Mouse (Mus musculus): Measurements from ENCODE around the gene Mus81. TPM values are rescaled to one million over a fixed set of nuclear protein-coding genes. Genes with fewer than 3 reads are reported as not detected.
A peak's percentile ranks its signal among the peaks of the same experiment; 100 is the strongest.

Mus81 gene
- total RNA-seq, 1 experiment, result 31.3 TPM

DNA sequence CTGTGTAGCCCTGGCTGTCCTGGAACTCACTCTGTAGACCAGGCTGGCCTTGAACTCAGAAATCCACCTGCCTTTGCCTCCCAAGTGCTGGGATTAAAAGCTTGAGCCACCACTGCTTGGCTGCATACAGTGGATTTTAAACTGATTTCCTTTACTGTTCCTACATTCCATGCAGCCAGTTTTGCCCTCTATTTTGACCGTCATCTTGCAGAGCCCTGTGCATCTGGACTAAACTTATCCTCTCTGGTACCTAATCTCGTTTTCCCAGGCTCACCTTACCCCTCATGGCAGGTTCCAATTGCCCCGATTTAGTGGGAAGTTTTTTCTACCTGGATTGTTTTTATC lies 24.8 kb upstream of the Mus81 start:
- in situ Hi-C loops (cut with MboI; ENCODE audit: low sequenced_read_pairs in 2 of 2, unreplicated experiment in 2 of 2), result no loop called here
- DNase-seq (ENCODE audit: low read depth, low spot score), result no peak
- no peak overlapping the region for H3K4me3 ChIP-seq (ENCODE audit: insufficient read depth in 1 of 2, low read depth in 1 of 2, low read length in 2 of 2, poor library complexity in 1 of 2, severe bottlenecking in 1 of 2)
- no peak overlapping the region for H3K27ac ChIP-seq (ENCODE audit: insufficient read depth, low read depth, low read length, poor library complexity, severe bottlenecking)
- H3K9ac ChIP-seq (ENCODE audit: insufficient read depth, low read depth, low read length, poor library complexity, severe bottlenecking), result no peak overlapping the region
- no peaks in the 10 kb centered on the region for H3K36me3 ChIP-seq (ENCODE audit: control insufficient read depth, insufficient read depth, low read length, poor library complexity, severe bottlenecking)
- H3K9me3 ChIP-seq (ENCODE audit: control insufficient read depth, insufficient read depth, low read depth, low read length), result no peaks in the 10 kb centered on the region
- TF ChIP-seq ZC3H11A (IDR thresholded peaks at IDR 0.05; ENCODE audit: borderline replicate concordance, low read depth, low read length) (no peak), ZNF384 (IDR thresholded peaks at IDR 0.05; ENCODE audit: low read depth, low read length) (no peak)
- peaks cover 4 to 16% of the 10 kb centered on the region in 2 experiments; a peak in 3 of 4 replicates for H3K4me1 ChIP-seq (ENCODE audit: control insufficient read depth in 2 of 2, insufficient read depth in 2 of 2, low read length in 2 of 2, poor library complexity in 1 of 2)

DNA sequence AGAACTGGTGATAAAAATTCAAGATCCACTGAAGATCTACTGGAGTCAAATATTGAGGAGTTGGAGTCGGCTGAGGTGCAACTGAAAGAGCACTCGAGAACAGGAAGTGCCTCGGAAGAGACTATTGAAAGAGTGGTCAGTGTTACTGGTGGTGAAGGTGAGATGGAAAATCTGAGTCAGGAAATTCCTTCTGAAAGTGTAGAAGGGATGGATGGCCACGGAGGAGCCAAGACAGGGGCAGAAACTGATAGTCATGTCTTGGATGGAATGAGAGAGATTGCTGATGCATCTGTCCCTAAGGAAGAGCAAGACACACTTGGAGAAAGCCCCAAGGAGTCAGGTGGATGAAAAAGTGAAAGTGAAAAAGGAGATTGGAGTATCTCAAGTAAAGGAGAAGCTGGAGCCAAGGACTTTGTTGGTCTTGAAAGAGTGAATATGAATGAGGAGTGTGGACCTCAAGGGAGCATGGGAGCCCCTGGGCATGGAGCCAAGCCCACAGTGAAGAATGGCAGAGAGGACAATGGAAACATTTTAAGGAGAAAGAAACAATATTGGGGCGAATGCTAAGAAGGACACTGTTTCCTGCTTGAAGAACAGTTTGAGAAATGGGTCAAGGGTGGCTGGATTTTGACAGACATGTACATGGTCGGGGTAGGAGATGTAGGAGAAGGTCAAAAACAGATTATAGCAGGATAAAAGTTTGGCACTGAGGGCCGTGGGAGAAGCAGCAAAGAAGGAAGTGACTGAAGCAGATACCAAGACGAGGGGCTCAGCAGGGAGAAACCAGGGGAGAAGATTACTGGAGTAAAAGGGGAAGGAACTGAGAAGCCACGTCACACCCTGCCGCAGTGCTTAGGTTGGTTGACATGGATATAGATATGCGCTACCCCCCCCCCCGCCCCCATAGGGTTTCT lies 24.1 kb upstream of the Mus81 start:
- Histone ChIP-seq H3K27ac (ENCODE audit: insufficient read depth, low read depth, low read length, poor library complexity, severe bottlenecking) (no peak overlapping the region), H3K9ac (ENCODE audit: insufficient read depth, low read depth, low read length, poor library complexity, severe bottlenecking) (no peak overlapping the region), H3K36me3 (ENCODE audit: control insufficient read depth, insufficient read depth, low read length, poor library complexity, severe bottlenecking) (no peaks in the 10 kb centered on the region), H3K9me3 (ENCODE audit: control insufficient read depth, insufficient read depth, low read depth, low read length) (no peaks in the 10 kb centered on the region), H3K4me1 (ENCODE audit: control insufficient read depth in 2 of 2, insufficient read depth in 2 of 2, low read length in 2 of 2, poor library complexity in 1 of 2) (peaks cover 4 to 16% of the 10 kb centered on the region in 2 experiments; a peak in 3 of 4 replicates), H3K4me3 (ENCODE audit: insufficient read depth in 1 of 2, low read depth in 1 of 2, low read length in 2 of 2, poor library complexity in 1 of 2, severe bottlenecking in 1 of 2) (no peak overlapping the region)
- in situ Hi-C loops (cut with MboI; ENCODE audit: low sequenced_read_pairs in 2 of 2, unreplicated experiment in 2 of 2), result no loop called here
- TF ChIP-seq HCFC1 (IDR thresholded peaks at IDR 0.05; ENCODE audit: borderline replicate concordance, insufficient read depth, low read length) (no peak), ZNF384 (IDR thresholded peaks at IDR 0.05; ENCODE audit: low read depth, low read length) (no peak), ZC3H11A (IDR thresholded peaks at IDR 0.05; ENCODE audit: borderline replicate concordance, low read depth, low read length) (no peak), MAFK (IDR thresholded peaks at IDR 0.05; ENCODE audit: insufficient read depth, low read depth, low read length) (no peak), CHD2 (IDR thresholded peaks at IDR 0.05; ENCODE audit: low read depth, low read length) (no peak)
- no peak for DNase-seq (ENCODE audit: low read depth, low spot score)

DNA sequence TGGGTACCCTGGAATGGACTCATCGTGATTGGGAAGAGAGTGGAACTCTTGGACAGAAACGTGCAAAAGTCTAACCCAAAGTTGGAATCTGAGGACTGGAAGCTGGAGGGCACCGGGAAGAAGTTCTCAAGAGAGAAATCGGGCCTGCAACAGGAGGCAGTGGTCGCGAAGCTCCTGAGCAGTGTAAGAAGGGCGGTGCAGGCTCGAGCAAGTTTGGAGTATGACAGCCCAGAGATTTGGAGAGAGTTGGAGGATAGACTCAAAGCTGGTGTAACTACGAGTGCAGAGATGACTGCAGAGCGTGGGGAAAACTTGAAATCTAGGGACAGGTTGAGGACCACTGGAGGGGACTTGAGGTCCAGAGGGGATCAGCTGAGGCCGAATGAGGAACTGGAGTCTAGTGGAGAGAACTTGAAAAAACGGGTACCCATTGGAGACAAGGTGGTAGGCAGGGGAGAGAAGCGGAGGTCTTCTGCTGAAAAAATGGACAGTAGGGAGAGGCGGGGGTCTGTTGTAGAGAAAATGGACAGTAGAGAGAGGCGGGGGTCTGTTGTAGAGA lies 23.0 kb upstream of the Mus81 start:
- H3K36me3 ChIP-seq (ENCODE audit: control insufficient read depth, insufficient read depth, low read length, poor library complexity, severe bottlenecking), result no peaks in the 10 kb centered on the region
- H3K9me3 ChIP-seq (ENCODE audit: control insufficient read depth, insufficient read depth, low read depth, low read length), result no peaks in the 10 kb centered on the region
- H3K4me3 ChIP-seq (ENCODE audit: insufficient read depth in 1 of 2, low read depth in 1 of 2, low read length in 2 of 2, poor library complexity in 1 of 2, severe bottlenecking in 1 of 2), result peak overlapping the region; percentile 67 to 72
- no peak for DNase-seq (ENCODE audit: low read depth, low spot score)
- in situ Hi-C loops (cut with MboI; ENCODE audit: low sequenced_read_pairs in 2 of 2, unreplicated experiment in 2 of 2), result no loop called here
- H3K27ac ChIP-seq (ENCODE audit: insufficient read depth, low read depth, low read length, poor library complexity, severe bottlenecking), result no peak overlapping the region
- TF ChIP-seq ZNF384 (IDR thresholded peaks at IDR 0.05; ENCODE audit: low read depth, low read length), result no peak
- no peak for TF ChIP-seq HCFC1 (IDR thresholded peaks at IDR 0.05; ENCODE audit: borderline replicate concordance, insufficient read depth, low read length)
- no peak for TF ChIP-seq CHD2 (IDR thresholded peaks at IDR 0.05; ENCODE audit: low read depth, low read length)
- TF ChIP-seq ZC3H11A (IDR thresholded peaks at IDR 0.05; ENCODE audit: borderline replicate concordance, low read depth, low read length), result no peak
- TF ChIP-seq MAFK (IDR thresholded peaks at IDR 0.05; ENCODE audit: insufficient read depth, low read depth, low read length), result no peak
- peak overlapping the region; percentile 79 for H3K9ac ChIP-seq (ENCODE audit: insufficient read depth, low read depth, low read length, poor library complexity, severe bottlenecking)
- peaks cover 2 to 10% of the 10 kb centered on the region in 2 experiments; a peak in 2 of 4 replicates for H3K4me1 ChIP-seq (ENCODE audit: control insufficient read depth in 2 of 2, insufficient read depth in 2 of 2, low read length in 2 of 2, poor library complexity in 1 of 2)

DNA sequence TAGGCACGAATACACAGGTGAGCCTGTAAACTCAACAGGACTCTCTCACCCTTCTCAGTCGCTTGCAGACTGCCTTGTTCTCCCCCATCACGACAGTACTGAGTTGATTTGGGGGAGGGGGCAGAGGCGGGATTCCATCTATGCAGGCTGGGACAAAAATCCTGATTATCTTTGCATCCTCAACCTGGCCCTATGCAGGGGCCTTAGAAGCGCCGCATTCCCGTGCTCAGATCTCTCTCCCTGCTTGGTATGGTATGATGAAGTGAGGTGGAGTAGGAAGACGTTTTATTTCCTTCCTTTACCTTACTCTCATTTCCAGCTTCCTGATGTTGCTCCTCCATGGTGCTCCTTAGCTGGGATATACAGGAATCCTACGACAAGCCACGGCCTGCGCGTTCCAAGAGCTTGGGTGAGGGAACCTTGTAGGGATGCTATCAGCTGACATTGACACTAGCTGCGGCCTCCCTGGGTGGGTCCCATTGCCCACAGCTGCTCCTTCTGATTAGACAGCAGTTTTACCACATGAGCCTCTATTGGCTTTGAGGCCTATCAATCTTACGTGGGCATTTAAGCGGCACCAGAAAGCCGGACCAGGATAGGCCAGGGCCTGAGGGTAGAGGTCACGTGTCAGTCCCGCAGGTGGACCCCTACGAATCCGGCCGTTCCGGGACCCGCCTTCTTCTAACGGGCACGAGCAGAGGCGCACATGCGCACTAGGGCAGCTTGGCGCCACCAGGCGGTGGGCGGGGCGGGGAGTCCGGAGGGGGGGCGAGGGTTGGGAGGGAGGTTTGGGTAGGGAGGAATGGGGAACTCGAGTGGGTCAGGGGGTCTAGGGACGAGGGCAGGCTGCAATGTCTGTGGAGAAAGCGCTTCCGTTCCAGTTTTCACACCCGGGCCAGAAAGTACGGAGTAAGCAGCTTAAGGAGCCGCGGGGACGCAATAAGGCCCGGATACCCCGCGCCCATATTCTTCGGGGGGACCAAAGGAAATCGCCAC lies 22.1 kb upstream of the Mus81 start, which contains the start of gene Snx32:
Gene Snx32 (minus strand): TSS at position 508 of the 996 bp plus-strand sequence.
- no peaks in the 10 kb centered on the region for H3K36me3 ChIP-seq (ENCODE audit: control insufficient read depth, insufficient read depth, low read length, poor library complexity, severe bottlenecking)
- peaks cover 1 to 5% of the 10 kb centered on the region in 2 experiments; a peak in 1 of 4 replicates for H3K4me1 ChIP-seq (ENCODE audit: control insufficient read depth in 2 of 2, insufficient read depth in 2 of 2, low read length in 2 of 2, poor library complexity in 1 of 2)
- no peak for TF ChIP-seq ZNF384 (IDR thresholded peaks at IDR 0.05; ENCODE audit: low read depth, low read length)
- no peak for TF ChIP-seq HCFC1 (IDR thresholded peaks at IDR 0.05; ENCODE audit: borderline replicate concordance, insufficient read depth, low read length)
- TF ChIP-seq CHD2 (IDR thresholded peaks at IDR 0.05; ENCODE audit: low read depth, low read length), result peak; percentile 93
- TF ChIP-seq MAFK (IDR thresholded peaks at IDR 0.05; ENCODE audit: insufficient read depth, low read depth, low read length), result peak; percentile 79
- in situ Hi-C loops (cut with MboI; ENCODE audit: low sequenced_read_pairs in 2 of 2, unreplicated experiment in 2 of 2), result no loop called here
- H3K27ac ChIP-seq (ENCODE audit: insufficient read depth, low read depth, low read length, poor library complexity, severe bottlenecking), result no peak within 1 kb of the TSS
- H3K4me3 ChIP-seq (ENCODE audit: insufficient read depth in 1 of 2, low read depth in 1 of 2, low read length in 2 of 2, poor library complexity in 1 of 2, severe bottlenecking in 1 of 2), result peak within 1 kb of the TSS; percentile 72 to 74
- DNase-seq (ENCODE audit: low read depth, low spot score), result peak; percentile 97
- no peaks in the 10 kb centered on the region for H3K9me3 ChIP-seq (ENCODE audit: control insufficient read depth, insufficient read depth, low read depth, low read length)
- peak within 1 kb of the TSS; percentile 79 for H3K9ac ChIP-seq (ENCODE audit: insufficient read depth, low read depth, low read length, poor library complexity, severe bottlenecking)

Measured in ES-E14 (cell line).